Mouse (Mus musculus) MEL (cell line): ENCODE measurements around the gene Golm1. TPM values are rescaled to one million over a fixed set of nuclear protein-coding genes. Genes with fewer than 3 reads are reported as not detected.

Experiments used
- DNase-seq: peaks from one replicate; pipeline ENCODE4 v3.0.0; 2011; ENCODE audit warnings: low read depth, low spot score
- H3K27ac ChIP-seq: 2 replicates; pipeline ENCODE4 v1.5.1; 2012; ENCODE audit warnings: low read depth, mild to moderate bottlenecking, control low read depth, low read length, moderate library complexity; ENCODE audit not compliant: control insufficient read depth
- H3K27me3 ChIP-seq, 2 experiments: fragments of 150-350 bp in 1 of 2; sonication (generic) in 1 of 2; 2 replicates each; pipeline ENCODE4 v1.6.1; 2012; ENCODE audit warnings: low read length in 2 of 2, mild to moderate bottlenecking in 2 of 2, improper control_type of control experiment in 1 of 2, moderate library complexity in 1 of 2; ENCODE audit not compliant: insufficient read depth in 2 of 2, control insufficient read depth in 1 of 2
- H3K36me3 ChIP-seq, 2 experiments: 2 replicates each; pipeline ENCODE4 v1.6.1; 2012 to 2014; ENCODE audit warnings: low read length in 2 of 2, improper control_type of control experiment in 1 of 2, inconsistent platforms in 1 of 2, mild to moderate bottlenecking in 1 of 2; ENCODE audit not compliant: insufficient read depth in 2 of 2, control insufficient read depth in 1 of 2
- H3K4me1 ChIP-seq, 2 experiments: fragments of 150-350 bp in 1 of 2; sonication (generic) in 1 of 2; 2 replicates each; pipeline ENCODE4 v1.6.1; 2012; ENCODE audit warnings: low read length in 2 of 2, improper control_type of control experiment in 1 of 2, mild to moderate bottlenecking in 1 of 2; ENCODE audit not compliant: insufficient read depth in 2 of 2, control insufficient read depth in 1 of 2
- H3K4me3 ChIP-seq, 2 experiments: fragments of 150-350 bp in 1 of 2; sonication (generic) in 1 of 2; 2 replicates each; pipeline ENCODE4 v1.5.1; 2012; ENCODE audit warnings: low read depth in 2 of 2, low read length in 2 of 2, mild to moderate bottlenecking in 2 of 2, moderate library complexity in 2 of 2, control low read depth in 1 of 2, improper control_type of control experiment in 1 of 2; ENCODE audit not compliant: control insufficient read depth in 1 of 2, insufficient read depth in 1 of 2
- H3K79me2 ChIP-seq: 2 replicates; pipeline ENCODE4 v1.6.1; 2012; ENCODE audit warnings: mild to moderate bottlenecking, low read length, moderate library complexity; ENCODE audit not compliant: control insufficient read depth, poor library complexity, insufficient read depth
- H3K9ac ChIP-seq: 2 replicates; pipeline ENCODE4 v1.6.1; 2012; ENCODE audit warnings: low read depth, mild to moderate bottlenecking, control low read depth, low read length, moderate library complexity; ENCODE audit not compliant: control insufficient read depth, poor library complexity, severe bottlenecking
- H3K9me3 ChIP-seq: fragments of 150-350 bp; sonication (generic); replicated peaks from 2 replicates; pipeline ENCODE4 v1.6.1; 2012; ENCODE audit warnings: mild to moderate bottlenecking, low read length, improper control_type of control experiment, moderate library complexity; ENCODE audit not compliant: insufficient read depth
- BHLHE40 ChIP-seq: IDR thresholded peaks from 2 replicates; pipeline ENCODE4 v1.6.1; 2012; ENCODE audit warnings: low read depth, mild to moderate bottlenecking, inconsistent platforms, low read length, improper control_type of control experiment, borderline replicate concordance
- CHD1 ChIP-seq: IDR thresholded peaks from 2 replicates; pipeline ENCODE4 v1.6.1; 2012; ENCODE audit warnings: low read depth, mild to moderate bottlenecking, inconsistent platforms, low read length, improper control_type of control experiment
- CTCF ChIP-seq, 3 experiments: IDR thresholded peaks in 2 of 3; conservative IDR thresholded peaks in 1 of 3; 2 replicates each; pipeline ENCODE4 v1.5.1; 2011 to 2012; ENCODE audit warnings: low read length in 3 of 3, low read depth in 2 of 3, mild to moderate bottlenecking in 2 of 3, improper control_type of control experiment in 1 of 3, inconsistent platforms in 1 of 3, mixed read lengths in 1 of 3, moderate library complexity in 1 of 3; ENCODE audit not compliant: control insufficient read depth in 1 of 3, insufficient read depth in 1 of 3, poor library complexity in 1 of 3, severe bottlenecking in 1 of 3
- ELF1 ChIP-seq: IDR thresholded peaks from 2 replicates; pipeline ENCODE4 v1.6.1; 2014; ENCODE audit warnings: low read depth, mild to moderate bottlenecking, inconsistent platforms, low read length, improper control_type of control experiment, moderate library complexity
- EP300 ChIP-seq, 2 experiments: IDR thresholded peaks; 2 replicates each; pipeline ENCODE4 v1.6.1; 2011; ENCODE audit warnings: improper control_type of control experiment in 2 of 2, low read length in 2 of 2, low read depth in 1 of 2, mild to moderate bottlenecking in 1 of 2
- ETS1 ChIP-seq: IDR thresholded peaks from 2 replicates; pipeline ENCODE4 v1.6.1; 2012; ENCODE audit warnings: low read depth, mild to moderate bottlenecking, inconsistent platforms, low read length, improper control_type of control experiment, moderate library complexity
- GATA1 ChIP-seq: IDR thresholded peaks from 2 replicates; pipeline ENCODE4 v1.6.1; 2011; ENCODE audit warnings: low read depth, low read length, improper control_type of control experiment
- HCFC1 ChIP-seq: IDR thresholded peaks from 2 replicates; pipeline ENCODE4 v1.6.1; 2012; ENCODE audit warnings: low read depth, mild to moderate bottlenecking, inconsistent platforms, low read length, improper control_type of control experiment, moderate library complexity
- KAT2A ChIP-seq: conservative IDR thresholded peaks from 2 replicates; pipeline ENCODE4 v1.6.1; 2012; ENCODE audit warnings: low read depth, low read length, improper control_type of control experiment, inconsistent platforms
- MAFK ChIP-seq: IDR thresholded peaks from 2 replicates; pipeline ENCODE4 v1.6.1; 2011; ENCODE audit warnings: low read depth, mild to moderate bottlenecking, low read length, improper control_type of control experiment, borderline replicate concordance
- MAX ChIP-seq: IDR thresholded peaks from 2 replicates; pipeline ENCODE4 v1.6.1; 2011; ENCODE audit warnings: low read length, improper control_type of control experiment
- MYB ChIP-seq: IDR thresholded peaks from 2 replicates; pipeline ENCODE4 v1.6.1; 2011; ENCODE audit warnings: mild to moderate bottlenecking, low read depth, low read length, improper control_type of control experiment
- NELFE ChIP-seq: IDR thresholded peaks from 2 replicates; pipeline ENCODE4 v1.6.1; 2011; ENCODE audit warnings: low read depth, low read length, improper control_type of control experiment
- NRF1 ChIP-seq: IDR thresholded peaks from 2 replicates; pipeline ENCODE4 v1.6.1; 2014; ENCODE audit warnings: low read depth, mild to moderate bottlenecking, inconsistent platforms, low read length, improper control_type of control experiment, moderate library complexity; ENCODE audit not compliant: poor library complexity, insufficient read depth, severe bottlenecking
- RAD21 ChIP-seq: IDR thresholded peaks from 2 replicates; pipeline ENCODE4 v1.6.1; 2011; ENCODE audit warnings: mild to moderate bottlenecking, low read depth, low read length, improper control_type of control experiment
- SIN3A ChIP-seq: IDR thresholded peaks from 2 replicates; pipeline ENCODE4 v1.6.1; 2012; ENCODE audit warnings: low read length, improper control_type of control experiment, inconsistent platforms
- TCF12 ChIP-seq: IDR thresholded peaks from 2 replicates; pipeline ENCODE4 v1.6.1; 2014; ENCODE audit warnings: low read depth, mild to moderate bottlenecking, inconsistent platforms, low read length, improper control_type of control experiment, moderate library complexity
- USF2 ChIP-seq, 2 experiments: IDR thresholded peaks; 2 replicates each; pipeline ENCODE4 v1.6.1; 2011 to 2012; ENCODE audit warnings: improper control_type of control experiment in 2 of 2, low read length in 2 of 2, borderline replicate concordance in 1 of 2, inconsistent platforms in 1 of 2, low read depth in 1 of 2, mild to moderate bottlenecking in 1 of 2; ENCODE audit not compliant: insufficient read depth in 1 of 2
- ZC3H11A ChIP-seq: IDR thresholded peaks from 2 replicates; pipeline ENCODE4 v1.6.1; 2012; ENCODE audit warnings: low read depth, mild to moderate bottlenecking, inconsistent platforms, low read length, improper control_type of control experiment
- polyA plus RNA-seq, 2 experiments: library from polyadenylated mRNA; stranded (reverse) in 1 of 2; unstranded in 1 of 2; fragments of >175 nt in 1 of 2; fragments of >200 nt in 1 of 2; gene quantifications; 2 replicates each; pipeline versions ENCODE4 v1.2.1 to v1.2.4; 2012; ENCODE audit warnings: low replicate concordance in 2 of 2, low read depth in 1 of 2; ENCODE audit not compliant: insufficient read length in 2 of 2, insufficient read depth in 1 of 2, missing spikeins in 1 of 2
- total RNA-seq: library from RNA; depleted of rRNA; stranded (reverse); fragments of 300-350 nt; gene quantifications from 2 replicates; pipeline ENCODE4 v1.2.3, GENCODE M21; 2012

Golm1 gene
- total and polyA plus RNA-seq, 3 experiments, result 22.1 to 26.8 TPM; not detected in 1

DNA sequence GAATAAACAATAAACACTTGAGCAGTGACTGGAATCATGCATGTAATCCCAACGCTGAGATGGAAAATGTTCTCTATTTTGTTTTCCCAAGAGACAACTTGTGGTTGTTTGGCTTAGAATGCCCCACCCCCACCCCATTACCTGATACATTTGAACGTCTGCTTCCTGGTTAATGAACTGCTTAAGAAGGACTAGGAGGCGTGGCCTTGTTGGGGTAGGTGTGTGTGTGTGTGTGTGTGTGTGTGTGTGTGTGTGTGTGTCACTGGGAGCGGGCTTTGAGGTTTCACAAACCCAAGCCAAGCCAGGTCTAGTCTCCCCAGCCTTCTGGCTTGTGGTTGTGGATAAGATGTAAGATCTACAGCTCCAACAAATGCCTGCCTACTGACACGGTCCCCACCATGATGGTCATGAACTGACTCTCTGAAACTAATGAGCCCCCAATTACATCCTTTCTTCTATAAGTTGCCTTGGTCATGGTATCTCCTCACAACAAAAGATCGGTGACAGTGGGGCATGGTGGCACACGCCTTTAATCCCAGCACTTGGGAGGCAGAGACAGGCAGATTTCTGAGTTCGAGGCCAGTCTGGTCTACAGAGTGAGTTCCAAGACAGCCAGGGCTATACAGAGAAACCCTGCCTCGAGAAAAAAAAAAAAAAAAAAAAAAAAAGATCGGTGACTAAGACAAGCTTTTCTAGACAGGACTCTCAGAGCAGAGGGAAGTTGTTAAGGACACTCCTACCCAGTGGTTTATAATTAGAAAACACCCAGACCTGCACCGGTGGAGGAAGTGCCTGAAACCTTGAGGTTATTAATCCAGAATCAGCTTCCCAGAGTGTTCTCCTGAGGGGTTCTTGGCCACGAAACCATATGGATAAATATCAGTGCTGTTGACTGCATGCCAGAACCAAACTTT lies 962 bp upstream of the Golm1 start (continued):
- no peak for TF ChIP-seq USF2 (IDR thresholded peaks at IDR 0.05; ENCODE audit: borderline replicate concordance in 1 of 2, insufficient read depth in 1 of 2, low read depth in 1 of 2, low read length in 2 of 2)
- TF ChIP-seq RAD21, result no peak
- TF ChIP-seq ELF1, result 0 out of 2 replicates have a peak, but pooled peaks have one; percentile 40
- TF ChIP-seq BHLHE40, result no peak

DNA sequence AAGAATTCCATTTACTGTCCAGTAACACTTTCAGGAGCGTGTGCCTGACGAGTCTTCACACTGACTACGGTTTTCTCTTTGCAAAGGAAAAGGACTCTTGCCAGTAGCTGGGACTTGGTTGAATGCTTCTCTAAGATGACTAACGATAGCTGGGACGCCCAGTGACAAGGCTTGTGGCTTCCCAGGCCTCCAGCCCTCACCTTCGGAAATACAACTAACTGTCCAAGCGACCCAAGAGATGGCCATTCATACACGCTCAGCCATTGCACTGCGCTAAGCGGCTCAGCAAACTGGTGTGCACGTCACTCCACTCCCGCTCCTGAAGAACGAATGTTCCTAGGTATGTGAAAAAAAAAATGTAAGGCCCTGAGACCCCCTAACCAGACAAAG lies 855 bp downstream of the Golm1 start:
- no peak for DNase-seq
- Histone ChIP-seq H3K36me3 (peaks cover 0 to 18% of the 10 kb centered on the region in 2 experiments; a peak in 2 of 4 replicates), H3K79me2 (peaks cover 21% of the 10 kb centered on the region), H3K9ac (peak overlapping the region; percentile 76), H3K9me3 (no peaks in the 10 kb centered on the region), H3K27me3 (no peaks in the 10 kb centered on the region), H3K27ac (peak overlapping the region; percentile 45), H3K4me3 (peak overlapping the region; percentile 79 to 99), H3K4me1 (peaks cover 12 to 28% of the 10 kb centered on the region in 2 experiments)
- 0 out of 2 replicates have a peak, but pooled peaks have one; percentile 7 for TF ChIP-seq MYB
- TF ChIP-seq TCF12, result no peak
- no peak for TF ChIP-seq NRF1
- TF ChIP-seq NELFE, result 0 out of 2 replicates have a peak, but pooled peaks have one; percentile 21
- TF ChIP-seq KAT2A, result no peak
- TF ChIP-seq HCFC1, result no peak
- TF ChIP-seq MAFK, result no peak
- TF ChIP-seq ZC3H11A, result no peak
- no peak for TF ChIP-seq USF2 (IDR thresholded peaks at IDR 0.05; ENCODE audit: borderline replicate concordance in 1 of 2, insufficient read depth in 1 of 2, low read depth in 1 of 2, low read length in 2 of 2)
- TF ChIP-seq MAX, result peak; percentile 17; the same call in 1 of the 2 replicates
- TF ChIP-seq ELF1, result no peak
- TF ChIP-seq BHLHE40, result no peak
- TF ChIP-seq SIN3A, result no peak; the same call in 1 of the 2 replicates
- no peak for TF ChIP-seq CHD1
- no peak for TF ChIP-seq ETS1
- no peak for TF ChIP-seq CTCF (IDR thresholded peaks at IDR 0.05 in 2 of 3, conservative IDR thresholded peaks at IDR 0.05 in 1 of 3; ENCODE audit: control insufficient read depth in 1 of 3, insufficient read depth in 1 of 3, low read depth in 2 of 3, low read length in 3 of 3, poor library complexity in 1 of 3, severe bottlenecking in 1 of 3)
- TF ChIP-seq EP300 (IDR thresholded peaks at IDR 0.05; ENCODE audit: low read depth in 1 of 2, low read length in 2 of 2), result no peak
- no peak for TF ChIP-seq GATA1
